Mouse (Mus musculus) embryonic facial prominence, embryonic 14.5 days (tissue): ENCODE measurements around the gene Rfc4. TPM values are rescaled to one million over a fixed set of nuclear protein-coding genes. Genes with fewer than 3 reads are reported as not detected.

Source experiments
- ATAC-seq: fragments of 200-750 bp; cut with Nextera tagmentation; 2 replicates; pipeline ENCODE4 v1.8.0; 2017; ENCODE audit warnings: low read depth, moderate number of reproducible peaks, moderate TSS enrichment
- DNase-seq: peaks from one replicate; pipeline ENCODE4 v3.0.0-alpha.2; 2015; ENCODE audit warnings: low spot score
- H3K27ac ChIP-seq: fragments of 300-500 bp; sonication (generic); replicated peaks from 2 replicates; pipeline ENCODE4 v1.5.1; 2014; ENCODE audit warnings: low read depth, mild to moderate bottlenecking, low read length, moderate library complexity
- H3K27me3 ChIP-seq: fragments of 300-500 bp; sonication (generic); replicated peaks from 2 replicates; pipeline ENCODE4 v1.6.1; 2014; ENCODE audit warnings: low read length; ENCODE audit not compliant: control insufficient read depth, insufficient read depth
- H3K36me3 ChIP-seq: fragments of 300-500 bp; sonication (generic); 2 replicates; pipeline ENCODE4 v1.6.1; 2014; ENCODE audit warnings: low read length, mixed read lengths; ENCODE audit not compliant: control insufficient read depth, insufficient read depth
- H3K4me1 ChIP-seq: fragments of 300-500 bp; sonication (generic); 2 replicates; pipeline ENCODE4 v1.6.1; 2014; ENCODE audit warnings: antibody characterized with exemption, low read length; ENCODE audit not compliant: control insufficient read depth, insufficient read depth
- H3K4me2 ChIP-seq: fragments of 300-500 bp; sonication (generic); 2 replicates; pipeline ENCODE4 v1.6.1; 2014; ENCODE audit warnings: low read depth, mild to moderate bottlenecking, low read length, moderate library complexity, mixed read lengths
- H3K4me3 ChIP-seq: fragments of 300-500 bp; sonication (generic); 2 replicates; pipeline ENCODE4 v1.5.1; 2014; ENCODE audit warnings: low read depth, mild to moderate bottlenecking, low read length
- H3K9ac ChIP-seq: fragments of 300-500 bp; sonication (generic); 2 replicates; pipeline ENCODE4 v1.6.1; 2014; ENCODE audit warnings: low read depth, mild to moderate bottlenecking, low read length, moderate library complexity, mixed read lengths
- H3K9me3 ChIP-seq: fragments of 300-500 bp; sonication (generic); 2 replicates; pipeline ENCODE4 v1.6.1; 2016; ENCODE audit warnings: low read length; ENCODE audit not compliant: control insufficient read depth
- WGBS: fragments of 180-500 bp; shearing (Covaris S2); extraction: QIAGEN DNeasy Blood & Tissue Kit; methylation state at CpG from one replicate; pipeline ENCODE4 v1.1.7; 2014; 5-methylcytosine and 5-hydroxymethylcytosine counted together
- polyA plus RNA-seq: library from polyadenylated mRNA; unstranded; fragments of >200 nt; fragmentation: Nextera tagmentation; extraction: Ambion mirVana; gene quantifications from 2 replicates; pipeline ENCODE4 v1.2.1, GENCODE M21; 2014

The Rfc4 gene
- polyA plus RNA-seq, 1 experiment from 2014 or later: 89.8 TPM

- Histone ChIP-seq H3K36me3 (no peaks in the 10 kb centered on the region), H3K4me2 (no peak overlapping the region), H3K27ac (no peak overlapping the region), H3K4me3 (no peak overlapping the region), H3K9me3 (no peaks in the 10 kb centered on the region), H3K27me3 (no peaks in the 10 kb centered on the region), H3K9ac (no peak overlapping the region), H3K4me1 (no peaks in the 10 kb centered on the region)
- 63% methylated on average over 3 of the region's 3 CpGs for WGBS
- DNase-seq (no peak), ATAC-seq (no peak)
Measured at GRCm38 (mm10) chr16:23162116-23162515, 34.6 kb upstream of the Rfc4 start.

GRCm38 (mm10) chr16:23159749-23160148, 32.2 kb upstream of the Rfc4 start:
- no peaks in the 10 kb centered on the region for H3K4me1 ChIP-seq
- WGBS: 64% methylated on average over 2 of the region's 2 CpGs
- H3K36me3 ChIP-seq: no peaks in the 10 kb centered on the region
- H3K27me3 ChIP-seq: no peaks in the 10 kb centered on the region
- ATAC-seq: no peak
- H3K9me3 ChIP-seq: no peaks in the 10 kb centered on the region
- no peak for DNase-seq
- no peak overlapping the region for H3K4me3 ChIP-seq
- no peak overlapping the region for H3K27ac ChIP-seq
- no peak overlapping the region for H3K9ac ChIP-seq
- H3K4me2 ChIP-seq: no peak overlapping the region

GRCm38 (mm10) chr16:23158957-23159356, 31.4 kb upstream of the Rfc4 start:
- no peaks in the 10 kb centered on the region for H3K9me3 ChIP-seq
- H3K27me3 ChIP-seq: no peaks in the 10 kb centered on the region
- H3K4me3 ChIP-seq: no peak overlapping the region
- no peaks in the 10 kb centered on the region for H3K36me3 ChIP-seq
- DNase-seq (no peak), ATAC-seq (no peak)
- no peaks in the 10 kb centered on the region for H3K4me1 ChIP-seq
- no peak overlapping the region for H3K9ac ChIP-seq
- H3K4me2 ChIP-seq: no peak overlapping the region
- H3K27ac ChIP-seq: no peak overlapping the region
- 62% methylated on average over 2 of the region's 2 CpGs for WGBS

GRCm38 (mm10) chr16:23158292-23158691, 30.8 kb upstream of the Rfc4 start:
- Histone ChIP-seq H3K36me3 (no peaks in the 10 kb centered on the region), H3K4me2 (no peak overlapping the region), H3K9ac (no peak overlapping the region), H3K4me1 (no peaks in the 10 kb centered on the region), H3K4me3 (no peak overlapping the region), H3K27me3 (no peaks in the 10 kb centered on the region), H3K27ac (no peak overlapping the region), H3K9me3 (no peaks in the 10 kb centered on the region)
- WGBS: 85% methylated on average over 7 of the region's 7 CpGs
- ATAC-seq (no peak), DNase-seq (no peak)

- Histone ChIP-seq H3K36me3 (no peaks in the 10 kb centered on the region), H3K27me3 (no peaks in the 10 kb centered on the region), H3K4me2 (no peak overlapping the region), H3K9ac (no peak overlapping the region), H3K27ac (no peak overlapping the region), H3K9me3 (no peaks in the 10 kb centered on the region), H3K4me1 (no peaks in the 10 kb centered on the region), H3K4me3 (no peak overlapping the region)
- DNase-seq: no peak
- 92% methylated on average over 13 of the region's 13 CpGs for WGBS
- no peak for ATAC-seq
Measured at GRCm38 (mm10) chr16:23157013-23157412, 29.5 kb upstream of the Rfc4 start.

GRCm38 (mm10) chr16:23154261-23154660, 26.7 kb upstream of the Rfc4 start:
- H3K9ac ChIP-seq: no peak overlapping the region
- 78% methylated on average over 5 of the region's 5 CpGs for WGBS
- ATAC-seq: no peak
- H3K4me3 ChIP-seq: no peak overlapping the region
- H3K4me2 ChIP-seq: no peak overlapping the region
- H3K36me3 ChIP-seq: no peaks in the 10 kb centered on the region
- H3K4me1 ChIP-seq: no peaks in the 10 kb centered on the region
- no peak for DNase-seq
- no peaks in the 10 kb centered on the region for H3K27me3 ChIP-seq
- no peak overlapping the region for H3K27ac ChIP-seq
- H3K9me3 ChIP-seq: no peaks in the 10 kb centered on the region

GRCm38 (mm10) chr16:23151423-23151822, 23.9 kb upstream of the Rfc4 start:
- no peak overlapping the region for H3K27ac ChIP-seq
- H3K4me1 ChIP-seq: no peaks in the 10 kb centered on the region
- DNase-seq: peak; percentile 77
- no peak overlapping the region for H3K9ac ChIP-seq
- WGBS: 20% methylated on average over 2 of the region's 2 CpGs
- H3K36me3 ChIP-seq: no peaks in the 10 kb centered on the region
- no peak overlapping the region for H3K4me3 ChIP-seq
- peak; percentile 74; the same call in 1 of the 2 replicates for ATAC-seq
- no peaks in the 10 kb centered on the region for H3K9me3 ChIP-seq
- H3K4me2 ChIP-seq: no peak overlapping the region
- H3K27me3 ChIP-seq: no peaks in the 10 kb centered on the region

GRCm38 (mm10) chr16:23149396-23149795, 21.9 kb upstream of the Rfc4 start:
- no peak overlapping the region for H3K4me2 ChIP-seq
- no peaks in the 10 kb centered on the region for H3K9me3 ChIP-seq
- no peaks in the 10 kb centered on the region for H3K27me3 ChIP-seq
- H3K27ac ChIP-seq: no peak overlapping the region
- H3K9ac ChIP-seq: no peak overlapping the region
- no peak overlapping the region for H3K4me3 ChIP-seq
- DNase-seq (no peak), ATAC-seq (no peak)
- H3K36me3 ChIP-seq: no peaks in the 10 kb centered on the region
- no peaks in the 10 kb centered on the region for H3K4me1 ChIP-seq
- 79% methylated on average over 8 of the region's 8 CpGs for WGBS

GRCm38 (mm10) chr16:23148936-23149335, 21.4 kb upstream of the Rfc4 start:
- Histone ChIP-seq H3K9me3 (no peaks in the 10 kb centered on the region), H3K9ac (no peak overlapping the region), H3K4me1 (no peaks in the 10 kb centered on the region), H3K4me2 (no peak overlapping the region), H3K4me3 (no peak overlapping the region), H3K27ac (no peak overlapping the region), H3K27me3 (no peaks in the 10 kb centered on the region), H3K36me3 (no peaks in the 10 kb centered on the region)
- DNase-seq (no peak), ATAC-seq (no peak)
- 53% methylated on average over 2 of the region's 2 CpGs for WGBS
